Mouse (Mus musculus) intestine, postnatal 0 days (tissue): ENCODE data around the gene Neurod6. TPM values are rescaled to one million over a fixed set of nuclear protein-coding genes. Genes with fewer than 3 reads are reported as not detected.

Experiments used
- ATAC-seq: fragments of 200-750 bp; cut with Nextera tagmentation; 2 replicates; pipeline ENCODE4 v1.8.0; 2017; ENCODE audit warnings: mild to moderate bottlenecking, moderate TSS enrichment, moderate library complexity
- H3K27ac ChIP-seq: fragments of 300-500 bp; sonication (generic); 2 replicates; pipeline ENCODE4 v1.5.1; 2014; ENCODE audit warnings: mild to moderate bottlenecking, low read depth, low read length, moderate library complexity
- H3K27me3 ChIP-seq: fragments of 300-500 bp; sonication (generic); replicated peaks from 2 replicates; pipeline ENCODE4 v1.6.1; 2014; ENCODE audit warnings: low read length, mixed read lengths; ENCODE audit not compliant: control insufficient read depth, insufficient read depth
- H3K36me3 ChIP-seq: fragments of 300-500 bp; sonication (generic); 2 replicates; pipeline ENCODE4 v1.6.1; 2014; ENCODE audit warnings: mild to moderate bottlenecking, moderate library complexity; ENCODE audit not compliant: control insufficient read depth, insufficient read depth
- H3K4me1 ChIP-seq: fragments of 300-500 bp; sonication (generic); replicated peaks from 2 replicates; pipeline ENCODE4 v1.6.1; 2014; ENCODE audit warnings: antibody characterized with exemption, low read length, mixed read lengths; ENCODE audit not compliant: control insufficient read depth, insufficient read depth
- H3K4me2 ChIP-seq: fragments of 300-500 bp; sonication (generic); replicated peaks from 2 replicates; pipeline ENCODE4 v1.6.1; 2014; ENCODE audit warnings: low read depth, mild to moderate bottlenecking, moderate library complexity
- H3K4me3 ChIP-seq: fragments of 300-500 bp; sonication (generic); 2 replicates; pipeline ENCODE4 v1.5.1; 2014; ENCODE audit warnings: low read depth, low read length
- H3K9ac ChIP-seq: fragments of 300-500 bp; sonication (generic); 2 replicates; pipeline ENCODE4 v1.6.1; 2014; ENCODE audit warnings: mild to moderate bottlenecking, low read depth, low read length
- H3K9me3 ChIP-seq: fragments of 300-500 bp; sonication (generic); 2 replicates; pipeline ENCODE4 v1.6.1; 2016; ENCODE audit warnings: mixed run types; ENCODE audit not compliant: control insufficient read depth
- CTCF ChIP-seq: sonication (generic); IDR thresholded peaks from 2 replicates; pipeline ENCODE4 v1.5.1; 2016; ENCODE audit warnings: low read depth, mild to moderate bottlenecking, control low read depth, antibody characterized with exemption, moderate library complexity
- WGBS: fragments of 180-500 bp; shearing (Covaris S2); extraction: QIAGEN DNeasy Blood & Tissue Kit; methylation state at CpG from one replicate; pipeline ENCODE4 v1.1.7; 2014; 5-methylcytosine and 5-hydroxymethylcytosine counted together
- polyA plus RNA-seq: library from polyadenylated mRNA; unstranded; fragments of >200 nt; fragmentation: Nextera tagmentation; extraction: Ambion mirVana; gene quantifications from 2 replicates; pipeline ENCODE4 v1.2.1, GENCODE M21; 2015

Neurod6 gene
- polyA plus RNA-seq, 1 experiment from 2014 or later = 0.82 TPM

- WGBS = 2% methylated on average over 27 of the region's 27 CpGs
Observed at GRCm38 (mm10) chr6:55676663-55677311, 4.3 kb downstream of the Neurod6 start.

GRCm38 (mm10) chr6:55676141-55676662 lies 4.9 kb downstream of the Neurod6 start:
- H3K4me1 ChIP-seq = no peaks in the 10 kb centered on the region
- 0 out of 2 replicates have a peak, but pooled peaks cover 4% of the 10 kb centered on the region for H3K27me3 ChIP-seq
- H3K27ac ChIP-seq = no peak overlapping the region
- no peak overlapping the region for H3K4me2 ChIP-seq
- H3K9me3 ChIP-seq = no peaks in the 10 kb centered on the region
- H3K36me3 ChIP-seq = no peaks in the 10 kb centered on the region
- WGBS = 63% methylated on average over 6 of the region's 6 CpGs
- ATAC-seq = no peak
- TF ChIP-seq CTCF = no peak
- no peak overlapping the region for H3K9ac ChIP-seq
- no peak overlapping the region for H3K4me3 ChIP-seq

More at GRCm38 (mm10) chr6:55676663-55677311, 4.3 kb downstream of the Neurod6 start:
- Histone ChIP-seq H3K36me3 (no peaks in the 10 kb centered on the region), H3K27me3 (0 out of 2 replicates have a peak, but pooled peaks cover 4% of the 10 kb centered on the region), H3K9ac (no peak overlapping the region), H3K4me3 (no peak overlapping the region), H3K27ac (no peak overlapping the region), H3K4me2 (0 out of 2 replicates have a peak overlapping the region, but pooled peaks have one; percentile 24), H3K4me1 (no peaks in the 10 kb centered on the region), H3K9me3 (no peaks in the 10 kb centered on the region)
- no peak for ATAC-seq
- peak; percentile 51 for TF ChIP-seq CTCF

GRCm38 (mm10) chr6:55667801-55668200 lies 13.3 kb downstream of the Neurod6 start:
- H3K9ac ChIP-seq = no peak overlapping the region
- H3K27me3 ChIP-seq = no peaks in the 10 kb centered on the region
- no peak overlapping the region for H3K27ac ChIP-seq
- no peak overlapping the region for H3K4me2 ChIP-seq
- no peaks in the 10 kb centered on the region for H3K36me3 ChIP-seq
- H3K4me3 ChIP-seq = no peak overlapping the region
- 75% methylated on average over 3 of the region's 3 CpGs for WGBS
- no peaks in the 10 kb centered on the region for H3K9me3 ChIP-seq
- no peak for ATAC-seq
- TF ChIP-seq CTCF = no peak
- H3K4me1 ChIP-seq = no peaks in the 10 kb centered on the region

GRCm38 (mm10) chr6:55661126-55661915 lies 19.7 kb downstream of the Neurod6 start:
- WGBS = 54% methylated on average over 5 of the region's 5 CpGs
- no peaks in the 10 kb centered on the region for H3K36me3 ChIP-seq
- no peak overlapping the region for H3K4me2 ChIP-seq
- no peak for ATAC-seq
- no peaks in the 10 kb centered on the region for H3K4me1 ChIP-seq
- H3K9ac ChIP-seq = no peak overlapping the region
- TF ChIP-seq CTCF = no peak
- H3K9me3 ChIP-seq = no peaks in the 10 kb centered on the region
- H3K4me3 ChIP-seq = no peak overlapping the region
- no peaks in the 10 kb centered on the region for H3K27me3 ChIP-seq
- H3K27ac ChIP-seq = no peak overlapping the region

- Histone ChIP-seq H3K4me2 (no peak overlapping the region), H3K9ac (no peak overlapping the region), H3K27ac (no peak overlapping the region), H3K4me1 (no peaks in the 10 kb centered on the region; the same call in 1 of the 2 replicates), H3K9me3 (no peaks in the 10 kb centered on the region), H3K36me3 (no peaks in the 10 kb centered on the region), H3K4me3 (no peak overlapping the region), H3K27me3 (no peaks in the 10 kb centered on the region)
- TF ChIP-seq CTCF = no peak
- WGBS = 47% methylated on average over 3 of the region's 3 CpGs
- no peak for ATAC-seq
Observed at GRCm38 (mm10) chr6:55649996-55650395, 31.1 kb downstream of the Neurod6 start.

GRCm38 (mm10) chr6:55649581-55649980 lies 31.5 kb downstream of the Neurod6 start:
- 70% methylated on average over 8 of the region's 8 CpGs for WGBS
- H3K4me3 ChIP-seq = no peak overlapping the region
- H3K9ac ChIP-seq = no peak overlapping the region
- no peak overlapping the region for H3K27ac ChIP-seq
- no peaks in the 10 kb centered on the region for H3K36me3 ChIP-seq
- H3K9me3 ChIP-seq = no peaks in the 10 kb centered on the region
- no peak for ATAC-seq
- no peak for TF ChIP-seq CTCF
- H3K27me3 ChIP-seq = no peaks in the 10 kb centered on the region
- H3K4me1 ChIP-seq = no peaks in the 10 kb centered on the region; the same call in 1 of the 2 replicates
- no peak overlapping the region for H3K4me2 ChIP-seq
